Mouse (Mus musculus): ENCODE results near the gene D430041D05Rik.

The D430041D05Rik gene

GRCm38 (mm10) chr2:104267049-104267448 is 143.8 kb downstream of the D430041D05Rik start:
- DNase-seq (ENCODE audit: low read depth): no peak

DNA sequence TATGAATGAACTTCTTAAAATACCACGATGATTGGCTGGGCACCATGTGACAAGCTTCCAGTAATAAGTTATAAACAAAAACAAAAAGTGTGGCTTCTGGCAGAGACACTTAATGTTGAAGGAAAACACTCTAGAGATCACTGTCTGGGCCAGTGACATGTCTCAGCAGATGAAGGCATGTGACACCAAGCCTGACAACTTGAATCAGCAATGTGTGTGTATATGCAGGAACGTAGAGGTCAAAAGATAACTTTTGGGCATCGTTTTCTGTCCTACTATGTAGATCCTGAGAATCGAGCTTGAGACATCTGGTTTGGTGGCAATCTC is 149.1 kb downstream of the D430041D05Rik start:
- DNase-seq (ENCODE audit: low read depth): no peak

GRCm38 (mm10) chr2:104260920-104261740 is 149.7 kb downstream of the D430041D05Rik start:
- no peak for DNase-seq (ENCODE audit: low read depth)

DNA sequence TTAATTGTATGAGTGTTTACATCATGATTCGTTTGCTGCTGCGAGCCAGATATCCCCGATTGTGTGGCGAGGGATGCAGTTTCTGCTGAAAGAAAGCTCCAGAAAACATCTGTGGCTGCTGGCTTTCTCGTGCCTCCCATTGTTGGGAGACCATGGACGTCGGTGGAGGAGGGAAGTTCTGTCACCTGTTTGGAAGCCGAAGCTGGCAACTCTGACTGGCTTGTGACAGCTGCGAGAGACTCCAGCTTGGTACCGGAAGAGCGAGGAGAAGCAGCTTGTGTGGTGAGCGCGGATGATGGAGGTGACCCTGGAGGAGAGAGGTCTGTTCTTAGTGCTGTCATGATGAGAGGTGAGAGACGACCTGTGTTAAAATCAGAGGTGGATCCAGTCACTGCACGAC is 154.2 kb downstream of the D430041D05Rik start:
- DNase-seq (ENCODE audit: low read depth): no peak

DNA sequence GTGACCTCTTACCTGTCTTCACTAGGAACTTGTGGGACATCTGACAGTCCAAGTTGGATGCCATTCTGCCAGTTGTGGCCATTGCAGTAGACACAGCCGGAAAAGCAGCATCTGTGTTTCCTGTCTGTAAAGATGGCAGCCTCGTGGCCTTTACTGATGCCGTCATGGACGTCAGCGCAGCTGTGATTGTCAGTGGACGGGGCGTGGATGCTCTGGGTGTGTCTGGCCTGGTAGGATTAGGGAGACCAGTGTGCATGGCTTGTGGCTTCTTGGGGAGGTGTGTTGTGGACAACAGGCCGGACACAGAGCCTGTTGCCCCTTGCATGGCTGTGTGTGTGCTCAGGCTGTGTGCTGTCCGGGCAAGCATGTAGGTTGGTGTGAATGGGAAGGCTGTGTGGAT is 155.9 kb downstream of the D430041D05Rik start:
- DNase-seq (ENCODE audit: low read depth): no peak

DNA sequence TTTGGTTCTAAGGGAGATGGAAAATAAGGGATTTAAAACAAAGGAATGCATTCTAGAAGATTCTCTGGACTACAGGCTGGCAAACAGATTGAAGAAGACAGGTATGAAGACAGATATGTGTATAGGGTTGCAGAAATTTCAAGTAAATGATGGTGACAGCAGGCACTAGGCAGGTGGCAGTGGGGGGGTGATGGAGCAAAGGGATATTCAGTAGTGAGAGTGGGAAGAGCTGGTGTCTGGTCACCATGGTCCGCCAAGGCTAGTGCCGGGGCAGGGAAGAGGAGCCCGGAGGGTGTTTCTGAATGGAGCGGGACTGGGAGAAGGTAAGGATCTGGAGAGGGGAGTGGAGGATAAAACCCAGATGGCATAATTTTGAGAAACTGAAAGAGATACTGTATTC is 157.5 kb downstream of the D430041D05Rik start:
- no peak for DNase-seq (ENCODE audit: low read depth)

DNA sequence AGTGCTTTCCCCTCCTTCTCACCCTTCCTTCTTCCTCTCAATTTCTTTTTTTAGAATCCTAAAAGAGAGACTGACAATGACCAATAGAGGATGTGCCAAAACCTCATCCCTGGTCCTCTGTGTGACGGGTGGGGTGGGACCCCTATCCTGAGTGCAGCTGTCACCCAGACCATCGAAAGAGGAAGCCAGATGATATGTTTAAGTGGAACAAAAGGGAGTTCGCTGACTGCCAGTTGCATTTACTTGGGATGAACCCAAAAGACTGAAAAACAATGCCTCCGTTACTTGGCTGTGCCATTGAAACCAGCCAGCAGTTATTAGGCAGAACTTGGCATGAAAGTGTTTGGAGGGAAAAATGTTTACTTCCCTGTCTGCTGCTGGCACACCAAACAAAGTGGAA is 159.2 kb downstream of the D430041D05Rik start:
- no peak for DNase-seq (ENCODE audit: low read depth)

GRCm38 (mm10) chr2:104249856-104250255 is 161.0 kb downstream of the D430041D05Rik start:
- no peak for DNase-seq (ENCODE audit: low read depth)

DNA sequence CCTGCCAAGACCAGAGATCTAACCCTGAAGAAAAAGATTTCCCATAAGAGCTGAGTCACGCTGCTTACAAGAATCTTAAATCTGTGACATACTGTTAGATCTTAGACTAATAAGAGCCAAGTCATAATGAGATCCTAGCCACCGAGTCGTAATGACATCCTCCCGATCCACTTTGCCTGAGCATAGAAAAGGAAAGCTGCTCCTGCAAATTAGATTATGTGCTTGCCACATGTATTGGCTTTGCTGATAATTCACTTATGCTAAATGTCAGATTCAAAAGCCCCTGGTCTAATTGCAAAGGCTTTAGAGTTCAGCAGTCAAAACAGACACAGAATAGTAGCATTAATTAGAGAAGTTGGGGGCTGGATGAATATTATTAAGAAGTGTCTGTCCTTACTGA is 164.0 kb downstream of the D430041D05Rik start:
- no peak for DNase-seq (ENCODE audit: low read depth)

- DNase-seq (ENCODE audit: low read depth): no peak
These were observed 168.8 kb downstream of the D430041D05Rik start for GRCm38 (mm10) chr2:104242055-104242454.

- no peak for DNase-seq (ENCODE audit: low read depth)
These were observed 173.7 kb downstream of the D430041D05Rik start for GRCm38 (mm10) chr2:104237141-104237540.

DNA sequence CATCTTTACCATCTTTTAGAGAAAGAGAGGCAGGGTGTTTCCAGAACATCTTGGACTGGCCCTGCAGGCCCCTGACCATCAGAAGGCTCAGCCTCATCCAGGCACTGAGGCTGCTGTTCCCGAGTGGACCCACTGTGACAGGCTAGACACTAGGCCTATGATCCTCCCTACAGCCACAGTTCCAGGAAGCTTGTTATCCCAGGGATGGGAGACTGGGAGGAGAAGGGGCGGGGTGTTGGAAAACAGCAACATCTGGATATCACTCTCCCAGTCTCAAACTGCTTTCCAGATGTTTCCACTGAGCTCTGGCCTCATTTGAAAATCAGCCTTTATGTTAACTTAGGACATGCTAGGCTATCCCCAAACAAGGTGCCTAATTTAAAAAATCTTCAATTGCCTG is 180.4 kb downstream of the D430041D05Rik start:
- no peak for DNase-seq (ENCODE audit: low read depth)

- DNase-seq (ENCODE audit: low read depth): no peak
These were observed 184.8 kb downstream of the D430041D05Rik start for GRCm38 (mm10) chr2:104226057-104226456.

GRCm38 (mm10) chr2:104219733-104220391 is 191.0 kb downstream of the D430041D05Rik start:
- DNase-seq (ENCODE audit: low read depth): no peak

- DNase-seq (ENCODE audit: low read depth): no peak
These were observed 192.2 kb downstream of the D430041D05Rik start for GRCm38 (mm10) chr2:104218588-104219065.

DNA sequence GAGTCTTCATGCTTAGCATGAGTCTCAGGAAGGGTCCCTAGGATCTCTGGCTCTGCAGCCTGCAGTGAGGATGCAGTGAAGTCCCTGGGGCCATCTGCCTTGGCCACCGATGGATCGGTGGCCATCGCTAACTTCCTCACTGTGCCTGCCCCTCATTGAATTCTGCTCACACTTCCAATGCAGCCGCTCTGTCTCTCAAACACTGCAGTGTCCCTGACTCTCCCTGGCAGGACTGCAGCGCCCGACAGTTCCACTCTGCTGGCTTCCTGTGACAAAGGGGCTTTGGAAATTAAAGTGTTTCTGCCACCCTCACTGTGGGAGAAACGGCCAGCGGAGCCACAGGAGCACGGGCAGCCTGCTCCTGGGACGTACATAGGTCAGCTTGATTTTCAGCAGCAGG is 192.7 kb downstream of the D430041D05Rik start:
- no peak for DNase-seq (ENCODE audit: low read depth)

- DNase-seq (ENCODE audit: low read depth): no peak
These were observed 201.4 kb downstream of the D430041D05Rik start for GRCm38 (mm10) chr2:104209408-104209807.

DNA sequence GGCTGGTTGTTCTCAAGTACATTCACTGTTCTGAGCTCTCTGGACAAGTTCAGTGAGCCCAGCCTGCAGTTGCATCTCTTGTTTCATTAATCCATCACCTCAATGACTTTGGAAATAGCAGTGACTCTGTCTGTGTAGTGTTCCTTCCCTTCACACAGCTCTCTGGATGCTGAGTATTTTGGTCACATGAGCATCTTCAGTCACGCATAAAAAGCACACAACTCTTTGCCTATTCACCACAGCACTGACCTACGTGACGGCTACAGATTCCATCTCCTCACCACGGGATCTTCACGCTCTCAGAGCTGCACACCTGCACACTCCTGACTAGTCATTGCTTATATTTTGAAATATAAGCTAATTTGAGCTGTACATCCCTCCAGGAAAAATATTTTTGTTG is 202.4 kb downstream of the D430041D05Rik start:
- DNase-seq (ENCODE audit: low read depth): no peak

- DNase-seq (ENCODE audit: low read depth): no peak
These were observed 202.9 kb downstream of the D430041D05Rik start for GRCm38 (mm10) chr2:104207948-104208347.

- no peak for DNase-seq (ENCODE audit: low read depth)
These were observed 205.2 kb downstream of the D430041D05Rik start for GRCm38 (mm10) chr2:104205623-104206022.

GRCm38 (mm10) chr2:104200211-104200610 is 210.6 kb downstream of the D430041D05Rik start:
- no peak for DNase-seq (ENCODE audit: low read depth)

GRCm38 (mm10) chr2:104198186-104198585 is 212.6 kb downstream of the D430041D05Rik start:
- no peak for DNase-seq (ENCODE audit: low read depth)

DNA sequence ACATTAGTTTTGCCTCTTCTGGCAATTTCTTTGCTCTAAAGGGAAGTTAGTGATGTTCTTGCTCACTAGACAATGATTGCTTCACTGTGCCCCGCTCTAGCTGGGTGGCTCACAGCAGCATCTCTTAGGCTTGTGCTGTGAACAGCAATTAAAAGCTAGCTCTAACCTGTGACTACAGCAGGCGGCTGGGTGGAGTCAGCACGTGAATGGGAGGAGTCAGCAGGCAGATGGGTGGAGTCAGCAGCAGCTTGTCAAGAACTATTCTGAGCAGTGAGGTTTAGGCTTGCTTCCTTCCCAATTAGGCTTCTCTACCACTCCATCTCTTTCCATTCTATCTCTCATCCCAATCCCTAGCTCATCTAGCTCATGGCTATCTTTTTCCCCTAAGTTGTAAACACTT is 213.5 kb downstream of the D430041D05Rik start:
- DNase-seq (ENCODE audit: low read depth): no peak

Data from c-Kit-positive CD71-negative TER-119-negative erythroid progenitor cells, embryonic 14.5 days (primary cell).